Mouse (Mus musculus) right cerebral cortex, adult 18-20 months (tissue): ENCODE measurements at regions not wholly inside any gene's neighbourhood (a gene's known extent, or its start where the extent isn't known, plus 50 kb on each side); places are given as distances from the start of the nearest gene placed in this dataset.
"Not testable (repeated sequence)": the region's sequence is repeated elsewhere in the genome, so short reads cannot be mapped to it uniquely, and the experiment has no call there.

Source experiments
- DNase-seq: peaks from one replicate; pipeline ENCODE4 v3.0.0; 2022; ENCODE audit warnings: mixed read lengths

DNA sequence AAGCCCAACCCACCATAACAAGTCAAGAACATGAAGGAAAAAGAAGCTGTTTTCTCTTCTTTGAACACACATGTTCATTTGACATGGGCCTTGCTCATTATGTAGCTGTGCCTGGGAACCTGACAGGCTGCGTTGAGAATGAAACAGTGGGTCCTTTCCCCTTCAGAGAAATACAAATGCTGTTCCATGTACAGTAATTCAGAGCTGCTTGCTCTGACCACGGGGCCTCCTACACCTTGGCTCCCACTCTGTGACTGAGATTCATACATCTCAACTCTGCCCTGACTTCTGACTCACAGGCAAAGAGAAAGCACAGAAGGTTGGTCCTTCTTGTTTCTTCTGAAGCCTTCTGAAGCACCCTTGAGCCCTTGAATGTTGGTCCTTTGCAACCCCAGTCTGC is 1345.4 kb upstream of the A1bg start:
- DNase-seq = no peak

DNA sequence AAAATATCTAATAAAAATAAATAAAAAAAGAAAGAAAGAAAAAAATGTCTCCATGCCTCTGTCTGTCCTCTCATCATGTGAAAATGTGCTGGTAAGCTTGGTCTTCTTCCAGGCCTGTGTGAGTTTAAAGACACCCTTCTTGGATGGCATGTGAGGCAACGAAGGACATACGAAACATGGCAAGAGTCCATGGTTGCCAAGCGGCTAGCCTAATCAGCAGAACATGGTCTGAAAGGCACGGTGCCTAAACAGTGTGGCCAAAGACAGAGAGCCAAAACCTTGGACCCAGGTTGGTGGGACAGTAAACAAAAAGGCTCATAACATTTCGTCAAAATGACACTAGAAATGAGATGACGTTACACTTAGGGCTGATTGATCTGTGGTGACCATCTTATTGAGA is 1344.7 kb upstream of the A1bg start:
- no peak for DNase-seq

DNA sequence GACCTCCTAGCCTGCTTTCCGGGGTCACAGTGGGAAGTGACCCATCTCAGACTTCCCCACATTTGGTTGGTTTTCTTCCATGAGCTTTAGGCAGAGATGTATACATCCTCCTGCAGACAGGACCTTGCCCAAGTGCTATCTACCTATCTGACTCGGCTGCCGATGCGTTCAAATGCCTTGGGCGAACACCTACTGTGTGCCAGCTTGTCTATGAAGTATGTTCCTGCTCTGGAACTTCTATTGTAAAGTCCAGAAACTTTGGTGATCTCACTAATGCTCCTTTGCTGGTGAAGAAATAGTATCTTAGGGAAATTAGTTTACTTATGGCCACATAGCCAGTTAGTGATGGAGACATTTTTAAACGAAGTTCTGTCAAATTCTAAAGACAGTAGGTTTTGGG is 1343.2 kb upstream of the A1bg start:
- no peak for DNase-seq

DNA sequence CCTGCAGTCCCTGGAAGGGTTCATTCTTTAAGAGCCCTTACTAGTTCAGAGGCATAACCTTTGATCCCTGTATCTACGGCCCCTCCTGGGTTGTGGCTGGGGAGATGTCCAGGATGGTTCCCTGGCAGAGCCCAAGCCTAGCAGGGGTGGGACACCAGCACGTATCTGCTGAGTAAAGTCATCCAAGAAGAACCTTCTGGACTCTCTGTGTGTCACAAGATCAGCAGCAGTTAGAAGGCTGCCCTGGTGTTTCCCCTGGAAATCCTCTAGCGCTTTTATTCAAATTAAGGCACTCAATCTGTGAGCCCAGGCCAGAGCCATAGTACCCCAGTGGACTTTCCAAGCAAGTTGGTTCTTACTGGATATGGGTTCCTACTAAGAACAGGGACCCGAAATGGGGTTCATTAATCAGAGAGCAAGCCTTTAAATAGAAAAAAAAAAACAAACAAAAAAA is 1342.7 kb upstream of the A1bg start:
- no peak for DNase-seq

DNA sequence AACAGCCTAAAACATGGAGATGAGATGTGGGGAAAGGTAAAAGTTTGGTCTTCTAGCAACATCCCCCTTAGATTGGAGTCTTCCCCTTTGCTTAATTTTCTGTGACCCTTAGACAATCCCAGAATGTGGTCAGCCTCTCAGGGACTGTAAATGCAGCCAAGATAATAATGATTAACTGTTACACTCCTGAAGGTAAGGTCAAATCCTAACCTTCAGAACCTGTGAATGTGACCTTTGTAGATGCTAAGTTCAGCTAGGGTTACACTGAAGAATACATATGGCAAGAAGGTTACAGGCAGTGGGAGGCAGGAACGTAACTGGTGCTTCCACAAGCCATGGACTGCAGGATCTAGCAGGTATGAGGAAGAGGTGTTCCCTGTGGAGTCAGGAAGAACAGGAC is 1342.2 kb upstream of the A1bg start:
- no peak for DNase-seq

DNA sequence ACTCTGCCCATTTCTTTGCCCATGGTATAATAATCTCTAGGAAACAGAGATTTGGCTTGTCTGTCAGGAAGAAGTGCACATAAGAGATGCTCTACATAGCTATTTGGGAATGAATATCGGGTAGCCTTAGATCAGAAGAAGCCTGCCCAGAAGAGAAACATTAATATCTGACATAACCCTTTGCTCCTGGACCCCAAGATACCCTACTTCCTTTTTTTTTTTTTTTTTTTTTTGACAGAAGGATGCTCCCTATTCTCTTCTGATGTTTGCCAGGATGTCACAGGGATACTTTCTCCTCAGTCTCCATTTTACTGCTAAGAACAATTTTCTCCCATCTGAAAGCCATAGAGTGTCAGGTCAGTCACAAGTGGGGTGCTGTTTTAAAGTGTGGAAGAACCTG is 1341.4 kb upstream of the A1bg start:
- no peak for DNase-seq

GRCm38 (mm10) chr15:62262487-62262886 is 1339.7 kb upstream of the A1bg start:
- no peak for DNase-seq

DNA sequence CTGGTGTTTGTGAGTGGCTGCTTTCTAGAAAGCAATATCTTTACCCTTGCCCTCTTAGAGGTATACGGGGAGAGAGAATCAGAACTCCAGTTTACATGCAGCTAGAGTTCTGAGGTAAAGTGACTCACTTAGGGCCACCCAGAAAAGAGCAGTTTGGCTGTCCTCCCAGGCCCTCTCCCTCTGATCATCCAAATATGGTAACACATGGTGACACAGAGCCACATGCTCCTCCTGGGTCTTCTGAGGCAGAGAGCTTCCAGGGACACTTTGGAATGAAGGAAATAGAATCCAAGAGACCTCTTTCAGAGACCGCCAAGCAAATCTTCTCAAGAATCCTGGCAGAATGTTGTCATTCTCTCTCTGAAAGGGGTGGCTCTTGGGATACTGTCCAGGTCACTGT is 1338.7 kb upstream of the A1bg start:
- DNase-seq = peak; percentile 18

DNA sequence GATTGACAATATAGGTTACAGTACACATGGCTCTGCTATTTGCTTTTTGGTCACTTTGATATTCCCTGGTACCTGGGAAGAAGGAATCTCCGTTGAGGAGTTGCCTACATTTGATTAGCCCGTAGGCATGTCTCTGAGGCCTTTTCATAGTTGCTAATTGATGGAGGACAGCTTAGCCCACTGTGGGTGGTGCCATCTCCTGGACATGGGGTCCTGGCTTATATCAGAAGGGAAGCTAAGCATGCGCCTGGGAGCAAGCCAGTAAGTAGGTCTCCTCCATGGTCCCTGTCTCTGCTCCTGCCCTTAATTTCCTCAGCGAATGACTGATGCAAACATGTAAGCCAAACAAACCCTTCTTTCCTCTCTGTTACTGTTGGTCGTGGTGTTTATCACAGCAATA is 1335.8 kb upstream of the A1bg start:
- DNase-seq = no peak

- peak; percentile 12 for DNase-seq
These were observed 1335.1 kb upstream of the A1bg start for GRCm38 (mm10) chr15:62257955-62258354.

GRCm38 (mm10) chr15:62257110-62257667 is 1334.4 kb upstream of the A1bg start:
- no peak for DNase-seq

DNA sequence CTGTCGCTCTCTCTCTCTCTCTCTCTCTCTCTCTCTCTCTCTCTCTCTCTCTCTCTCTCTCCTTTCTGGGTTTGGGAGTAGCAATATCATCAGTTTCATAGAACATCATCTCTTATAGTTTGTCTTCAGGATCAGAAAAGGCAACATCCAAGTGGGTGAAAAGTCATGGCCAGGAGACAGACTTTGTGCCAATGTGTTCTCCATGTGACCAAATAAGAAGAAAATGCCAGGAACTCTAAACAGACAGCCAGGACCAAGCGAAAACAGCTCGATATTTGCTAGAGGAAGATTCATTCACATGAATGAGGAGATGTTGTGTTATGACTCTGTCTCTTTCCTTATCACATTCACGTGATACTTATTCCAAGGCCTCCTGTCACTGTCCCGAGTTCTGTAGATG is 1332.8 kb upstream of the A1bg start:
- DNase-seq = no peak

- DNase-seq = no peak
These were observed 1330.9 kb upstream of the A1bg start for GRCm38 (mm10) chr15:62253724-62254123.

- not testable (repeated sequence) for DNase-seq
These were observed 1329.4 kb upstream of the A1bg start for GRCm38 (mm10) chr15:62252078-62252833.

GRCm38 (mm10) chr15:62249436-62249835 is 1326.6 kb upstream of the A1bg start:
- no peak for DNase-seq

GRCm38 (mm10) chr15:62246561-62247079 is 1323.8 kb upstream of the A1bg start:
- no peak for DNase-seq

- no peak for DNase-seq
These were observed 1322.4 kb upstream of the A1bg start for GRCm38 (mm10) chr15:62245237-62245636.

DNA sequence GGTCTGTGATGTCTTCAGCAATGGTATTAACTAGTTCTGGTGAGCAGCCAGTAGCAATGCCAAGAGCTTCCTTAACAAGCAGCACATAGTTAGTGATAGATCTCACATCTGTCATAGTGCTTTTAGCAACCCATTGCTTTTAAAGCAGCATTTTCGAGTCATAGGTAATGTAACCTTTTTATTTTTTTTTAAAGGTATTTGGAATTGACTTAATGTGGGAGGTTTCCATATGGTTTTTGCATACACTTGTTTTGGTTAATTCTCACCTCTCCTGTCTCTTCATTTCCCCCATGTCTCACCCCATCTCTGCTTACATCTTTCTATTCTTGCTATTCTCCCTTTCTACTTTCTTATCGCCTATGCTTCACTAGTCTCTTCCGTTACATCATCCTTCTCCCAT is 1322.0 kb upstream of the A1bg start:
- DNase-seq = no peak

DNA sequence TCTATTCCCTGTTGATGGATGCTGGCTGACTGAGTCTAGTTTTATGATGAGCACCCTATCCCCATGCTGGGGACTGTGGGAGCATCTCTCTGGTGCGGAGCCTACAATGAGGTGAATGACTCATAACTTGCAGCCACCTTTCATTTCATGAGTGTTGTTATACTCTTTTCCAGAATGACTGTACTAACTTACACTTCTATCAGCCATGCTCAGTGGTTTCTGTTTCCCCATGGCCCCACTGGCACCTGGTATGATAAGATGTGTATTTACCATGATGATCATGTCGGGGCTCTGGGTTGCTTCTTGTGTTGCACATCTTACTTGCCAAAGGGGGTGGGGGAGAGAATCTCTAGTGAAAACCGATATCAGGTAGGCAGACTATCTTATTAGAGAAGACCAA is 1317.2 kb upstream of the A1bg start:
- no peak for DNase-seq

DNA sequence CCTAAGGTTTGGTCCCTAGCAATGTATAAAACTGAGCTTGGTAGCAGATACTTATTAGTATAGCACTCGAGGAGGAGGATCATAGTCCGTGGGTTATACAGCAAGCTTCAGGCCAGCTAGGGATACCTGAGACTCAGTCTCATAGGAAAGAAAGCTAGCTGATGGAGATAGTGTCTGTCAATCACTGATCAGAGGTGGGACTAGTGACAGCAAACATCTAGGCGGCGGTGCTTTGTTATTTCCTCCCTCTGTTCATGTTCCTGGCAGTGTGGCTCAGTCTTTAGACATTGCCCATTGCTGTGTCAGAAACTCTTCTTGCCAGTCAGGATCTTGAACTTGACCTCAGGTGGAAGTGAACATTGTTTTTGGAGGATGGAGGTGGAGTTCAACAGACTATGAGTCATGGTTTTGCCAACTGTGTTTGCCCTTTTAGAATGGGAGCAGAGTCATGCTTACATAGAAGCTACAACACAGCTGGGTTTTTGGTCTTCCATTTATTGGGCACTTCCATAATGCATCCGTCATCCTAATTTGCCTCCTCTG is 1315.8 kb upstream of the A1bg start:
- DNase-seq = no peak

DNA sequence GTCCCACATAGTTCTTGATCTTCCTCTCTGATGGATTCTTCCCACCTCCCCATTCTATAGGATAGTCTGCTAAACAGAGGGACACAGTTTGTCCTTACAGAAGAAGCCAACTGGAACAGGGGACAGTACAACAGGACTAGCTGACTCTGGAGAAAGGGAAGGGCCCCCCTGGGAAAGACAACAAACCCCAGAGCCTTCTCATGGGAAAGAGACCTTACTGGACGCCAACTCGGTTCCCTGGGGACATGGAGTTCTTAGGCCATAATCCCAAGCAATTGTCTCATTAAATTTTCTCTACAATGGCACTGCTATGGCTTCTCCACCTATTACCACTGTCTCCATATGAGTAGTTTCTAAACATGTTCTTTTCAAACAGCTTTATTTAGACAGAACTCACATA is 1313.2 kb upstream of the A1bg start:
- no peak for DNase-seq

- DNase-seq = no peak
These were observed 1311.5 kb upstream of the A1bg start for GRCm38 (mm10) chr15:62234182-62234760.

GRCm38 (mm10) chr15:62233154-62233553 is 1310.3 kb upstream of the A1bg start:
- no peak for DNase-seq

GRCm38 (mm10) chr15:62231709-62232108 is 1308.9 kb upstream of the A1bg start:
- no peak for DNase-seq
